Mouse (Mus musculus): ENCODE results near the gene Cox7a2l. TPM values are rescaled to one million over a fixed set of nuclear protein-coding genes. Genes with fewer than 3 reads are reported as not detected.

Gene Cox7a2l
- polyA plus RNA-seq (2015; fragmentation: Nextera tagmentation; extraction: Ambion mirVana) = 179 and 181 TPM in 2 replicates

GRCm38 (mm10) chr17:83517280-83518015 is at the start of gene Cox7a2l:
Gene Cox7a2l (minus strand): TSS chr17:83517330.
- no peak within 1 kb of the TSS for H3K4me2 ChIP-seq (ENCODE audit: low read length)
- no peak for ATAC-seq
- no peak within 1 kb of the TSS for H3K27ac ChIP-seq (ENCODE audit: low read length)
- no peak within 1 kb of the TSS for H3K9ac ChIP-seq (replicated peaks; ENCODE audit: low read depth, low read length)
- WGBS = 93% methylated on average over 8 of the region's 8 CpGs
- no peak within 1 kb of the TSS for H3K4me3 ChIP-seq (replicated peaks; ENCODE audit: low read length)
- H3K36me3 ChIP-seq (ENCODE audit: control insufficient read depth, insufficient read depth) = no peaks in the 10 kb centered on the region
- H3K27me3 ChIP-seq (replicated peaks; ENCODE audit: control insufficient read depth, insufficient read depth, low read length) = no peaks in the 10 kb centered on the region
- peaks cover 16% of the 10 kb centered on the region for H3K4me1 ChIP-seq (replicated peaks; ENCODE audit: control insufficient read depth, insufficient read depth, low read length)
- no peaks in the 10 kb centered on the region for H3K9me3 ChIP-seq (ENCODE audit: control insufficient read depth, low read length)

GRCm38 (mm10) chr17:83565506-83565905 is 48.4 kb upstream of the Cox7a2l start:
- Histone ChIP-seq H3K9ac (replicated peaks; ENCODE audit: low read depth, low read length) (no peak overlapping the region), H3K4me1 (replicated peaks; ENCODE audit: control insufficient read depth, insufficient read depth, low read length) (peaks cover 13% of the 10 kb centered on the region), H3K9me3 (ENCODE audit: control insufficient read depth, low read length) (no peaks in the 10 kb centered on the region), H3K27ac (ENCODE audit: low read length) (no peak overlapping the region), H3K36me3 (ENCODE audit: control insufficient read depth, insufficient read depth) (no peaks in the 10 kb centered on the region), H3K4me3 (replicated peaks; ENCODE audit: low read length) (no peak overlapping the region), H3K4me2 (ENCODE audit: low read length) (no peak overlapping the region), H3K27me3 (replicated peaks; ENCODE audit: control insufficient read depth, insufficient read depth, low read length) (no peaks in the 10 kb centered on the region)
- WGBS = 19% methylated on average over 4 of the region's 4 CpGs
- ATAC-seq = peak; percentile 77

- WGBS = 53% methylated on average over 12 of the region's 12 CpGs
- H3K9me3 ChIP-seq (ENCODE audit: control insufficient read depth, low read length) = no peaks in the 10 kb centered on the region
- no peak overlapping the region for H3K4me2 ChIP-seq (ENCODE audit: low read length)
- H3K4me3 ChIP-seq (replicated peaks; ENCODE audit: low read length) = no peak overlapping the region
- H3K9ac ChIP-seq (replicated peaks; ENCODE audit: low read depth, low read length) = no peak overlapping the region
- no peak overlapping the region for H3K27ac ChIP-seq (ENCODE audit: low read length)
- no peak for ATAC-seq
- no peaks in the 10 kb centered on the region for H3K36me3 ChIP-seq (ENCODE audit: control insufficient read depth, insufficient read depth)
- H3K27me3 ChIP-seq (replicated peaks; ENCODE audit: control insufficient read depth, insufficient read depth, low read length) = no peaks in the 10 kb centered on the region
- peaks cover 13% of the 10 kb centered on the region for H3K4me1 ChIP-seq (replicated peaks; ENCODE audit: control insufficient read depth, insufficient read depth, low read length)
Observed at GRCm38 (mm10) chr17:83564119-83564820, 47.1 kb upstream of the Cox7a2l start.

- ATAC-seq = no peak
- WGBS = 56% methylated on average over 10 of the region's 10 CpGs
- Histone ChIP-seq H3K27ac (ENCODE audit: low read length) (no peak overlapping the region), H3K9me3 (ENCODE audit: control insufficient read depth, low read length) (no peaks in the 10 kb centered on the region), H3K9ac (replicated peaks; ENCODE audit: low read depth, low read length) (no peak overlapping the region), H3K27me3 (replicated peaks; ENCODE audit: control insufficient read depth, insufficient read depth, low read length) (no peaks in the 10 kb centered on the region), H3K4me3 (replicated peaks; ENCODE audit: low read length) (no peak overlapping the region), H3K4me1 (replicated peaks; ENCODE audit: control insufficient read depth, insufficient read depth, low read length) (peaks cover 13% of the 10 kb centered on the region), H3K36me3 (ENCODE audit: control insufficient read depth, insufficient read depth) (no peaks in the 10 kb centered on the region), H3K4me2 (ENCODE audit: low read length) (no peak overlapping the region)
Observed at GRCm38 (mm10) chr17:83563703-83564111, 46.6 kb upstream of the Cox7a2l start.

- H3K9me3 ChIP-seq (ENCODE audit: control insufficient read depth, low read length) = no peaks in the 10 kb centered on the region
- H3K36me3 ChIP-seq (ENCODE audit: control insufficient read depth, insufficient read depth) = no peaks in the 10 kb centered on the region
- H3K9ac ChIP-seq (replicated peaks; ENCODE audit: low read depth, low read length) = no peak overlapping the region
- no peaks in the 10 kb centered on the region for H3K27me3 ChIP-seq (replicated peaks; ENCODE audit: control insufficient read depth, insufficient read depth, low read length)
- WGBS = 88% methylated on average over 5 of the region's 5 CpGs
- H3K27ac ChIP-seq (ENCODE audit: low read length) = no peak overlapping the region
- H3K4me2 ChIP-seq (ENCODE audit: low read length) = no peak overlapping the region
- no peak overlapping the region for H3K4me3 ChIP-seq (replicated peaks; ENCODE audit: low read length)
- ATAC-seq = no peak
- H3K4me1 ChIP-seq (replicated peaks; ENCODE audit: control insufficient read depth, insufficient read depth, low read length) = peaks cover 13% of the 10 kb centered on the region
Observed at GRCm38 (mm10) chr17:83562153-83563010, 45.3 kb upstream of the Cox7a2l start.

- H3K4me3 ChIP-seq (replicated peaks; ENCODE audit: low read length) = no peak overlapping the region
- H3K9ac ChIP-seq (replicated peaks; ENCODE audit: low read depth, low read length) = no peak overlapping the region
- no peaks in the 10 kb centered on the region for H3K27me3 ChIP-seq (replicated peaks; ENCODE audit: control insufficient read depth, insufficient read depth, low read length)
- no peaks in the 10 kb centered on the region for H3K9me3 ChIP-seq (ENCODE audit: control insufficient read depth, low read length)
- H3K27ac ChIP-seq (ENCODE audit: low read length) = no peak overlapping the region
- no peaks in the 10 kb centered on the region for H3K36me3 ChIP-seq (ENCODE audit: control insufficient read depth, insufficient read depth)
- ATAC-seq = no peak
- H3K4me1 ChIP-seq (replicated peaks; ENCODE audit: control insufficient read depth, insufficient read depth, low read length) = no peaks in the 10 kb centered on the region
- 47% methylated on average over 8 of the region's 8 CpGs for WGBS
- no peak overlapping the region for H3K4me2 ChIP-seq (ENCODE audit: low read length)
Observed at GRCm38 (mm10) chr17:83559081-83559480, 42.0 kb upstream of the Cox7a2l start.

GRCm38 (mm10) chr17:83555836-83556235 is 38.7 kb upstream of the Cox7a2l start:
- Histone ChIP-seq H3K4me1 (replicated peaks; ENCODE audit: control insufficient read depth, insufficient read depth, low read length) (no peaks in the 10 kb centered on the region), H3K9ac (replicated peaks; ENCODE audit: low read depth, low read length) (no peak overlapping the region), H3K4me3 (replicated peaks; ENCODE audit: low read length) (no peak overlapping the region), H3K4me2 (ENCODE audit: low read length) (no peak overlapping the region), H3K27me3 (replicated peaks; ENCODE audit: control insufficient read depth, insufficient read depth, low read length) (no peaks in the 10 kb centered on the region), H3K27ac (ENCODE audit: low read length) (no peak overlapping the region), H3K9me3 (ENCODE audit: control insufficient read depth, low read length) (no peaks in the 10 kb centered on the region), H3K36me3 (ENCODE audit: control insufficient read depth, insufficient read depth) (no peaks in the 10 kb centered on the region)
- ATAC-seq = no peak
- 95% methylated on average over 11 of the region's 11 CpGs for WGBS

- ATAC-seq = no peak
- no peak overlapping the region for H3K9ac ChIP-seq (replicated peaks; ENCODE audit: low read depth, low read length)
- no peaks in the 10 kb centered on the region for H3K27me3 ChIP-seq (replicated peaks; ENCODE audit: control insufficient read depth, insufficient read depth, low read length)
- H3K27ac ChIP-seq (ENCODE audit: low read length) = no peak overlapping the region
- H3K4me3 ChIP-seq (replicated peaks; ENCODE audit: low read length) = no peak overlapping the region
- no peaks in the 10 kb centered on the region for H3K9me3 ChIP-seq (ENCODE audit: control insufficient read depth, low read length)
- no peaks in the 10 kb centered on the region for H3K4me1 ChIP-seq (replicated peaks; ENCODE audit: control insufficient read depth, insufficient read depth, low read length)
- WGBS = 87% methylated on average over 7 of the region's 7 CpGs
- H3K36me3 ChIP-seq (ENCODE audit: control insufficient read depth, insufficient read depth) = no peaks in the 10 kb centered on the region
- H3K4me2 ChIP-seq (ENCODE audit: low read length) = no peak overlapping the region
Observed at GRCm38 (mm10) chr17:83554997-83555396, 37.9 kb upstream of the Cox7a2l start.
